ENCODE assay signal across 9 mouse cellular contexts in the genomic region with DNA sequence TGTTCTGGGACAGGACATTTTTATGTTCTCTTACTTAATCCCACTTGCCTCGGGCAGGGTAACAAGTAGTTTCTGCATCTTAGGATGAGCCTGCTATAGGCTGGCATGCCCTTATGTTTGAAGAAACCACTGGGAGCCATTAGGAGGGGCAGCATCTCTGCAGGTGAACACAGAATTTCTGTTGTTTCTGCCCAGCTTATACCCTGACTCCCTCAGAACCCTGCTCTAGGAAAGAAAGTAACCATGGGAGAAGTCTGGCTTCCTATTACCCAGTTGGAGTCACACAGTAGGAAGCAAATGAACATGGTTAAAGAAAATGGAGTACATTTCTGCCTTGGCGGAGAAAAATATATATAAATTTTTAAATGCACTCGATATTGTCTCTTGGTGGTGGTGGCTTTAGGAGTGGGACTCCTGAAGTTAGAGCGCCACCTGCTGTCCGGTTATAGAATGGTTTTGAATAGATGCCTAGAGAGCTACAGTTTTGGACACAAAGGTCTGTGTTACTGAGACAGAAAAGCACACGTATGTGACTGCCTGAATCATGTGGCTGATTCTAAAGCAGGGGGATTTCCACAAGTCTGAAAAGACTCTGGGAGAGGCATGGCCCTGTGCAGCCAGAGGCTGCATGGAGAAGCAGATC. TPM values are rescaled to one million over a fixed set of nuclear protein-coding genes. Genes with fewer than 3 reads are reported as not detected.
DNase-seq lines count a peak whose midpoint lies in the region; ATAC-seq and TF ChIP-seq lines count a peak whose summit lies in the region.
"Had no signal": no experiment of that assay in that cellular context is flagged by ENCODE, and none has a peak within 500 bp of the region (broad histone marks: within the 10 kb centered on the region; RNA-seq: fewer than 3 reads in every experiment).

No protein-coding gene starts in this region.

- no peaks in the 10 kb centered on the region for H3K9me3 ChIP-seq in forebrain, embryonic 11.5 days (ENCODE audit: control insufficient read depth, low read length)
- no peaks in the 10 kb centered on the region for H3K9me3 ChIP-seq in heart, postnatal 0 days (replicated peaks; ENCODE audit: control insufficient read depth, low read length)
- no peaks in the 10 kb centered on the region for H3K9me3 ChIP-seq in liver, embryonic 11.5 days (ENCODE audit: control insufficient read depth, low read length)
- no peaks in the 10 kb centered on the region for H3K9me3 ChIP-seq in neural tube, embryonic 13.5 days

- H3K27me3 ChIP-seq in forebrain, embryonic 11.5 days (ENCODE audit: control insufficient read depth, insufficient read depth, low read length), result no peaks in the 10 kb centered on the region
- no peaks in the 10 kb centered on the region for H3K27me3 ChIP-seq in heart, postnatal 0 days (ENCODE audit: control insufficient read depth, insufficient read depth, low read length)
- no peaks in the 10 kb centered on the region for H3K27me3 ChIP-seq in liver, embryonic 11.5 days (replicated peaks; ENCODE audit: control insufficient read depth, insufficient read depth, low read length)
- H3K27me3 ChIP-seq in neural tube, embryonic 13.5 days, result 0 out of 2 replicates have a peak, but pooled peaks cover 3% of the 10 kb centered on the region

- no peak overlapping the region for H3K4me2 ChIP-seq in forebrain, embryonic 11.5 days (ENCODE audit: low read depth, low read length, severe bottlenecking)
- no peak overlapping the region; the same call in 1 of the 2 replicates for H3K4me2 ChIP-seq in heart, postnatal 0 days (ENCODE audit: low read depth, low read length)
- no peak overlapping the region for H3K4me2 ChIP-seq in liver, embryonic 11.5 days
- H3K4me2 ChIP-seq in neural tube, embryonic 13.5 days, result no peak overlapping the region

- no peaks in the 10 kb centered on the region for H3K36me3 ChIP-seq in forebrain, embryonic 11.5 days (ENCODE audit: control insufficient read depth, insufficient read depth, low read length)
- H3K36me3 ChIP-seq in heart, postnatal 0 days (replicated peaks; ENCODE audit: control insufficient read depth, insufficient read depth, low read length), result no peaks in the 10 kb centered on the region
- no peaks in the 10 kb centered on the region for H3K36me3 ChIP-seq in liver, embryonic 11.5 days (ENCODE audit: control insufficient read depth, insufficient read depth, low read length)
- H3K36me3 ChIP-seq in neural tube, embryonic 13.5 days, result no peaks in the 10 kb centered on the region

- no peak overlapping the region for H3K27ac ChIP-seq in forebrain, embryonic 11.5 days (ENCODE audit: low read depth, low read length)
- H3K27ac ChIP-seq in heart, postnatal 0 days (ENCODE audit: low read depth), result no peak overlapping the region
- no peak overlapping the region for H3K27ac ChIP-seq in liver, embryonic 11.5 days (ENCODE audit: low read depth, low read length)
- 0 out of 2 replicates have a peak overlapping the region, but pooled peaks have one; percentile 9 for H3K27ac ChIP-seq in neural tube, embryonic 13.5 days (replicated peaks)

- no peak overlapping the region for H3K4me3 ChIP-seq in forebrain, embryonic 11.5 days (ENCODE audit: low read depth, low read length)
- no peak overlapping the region for H3K4me3 ChIP-seq in heart, postnatal 0 days (ENCODE audit: low read depth, low read length)
- no peak overlapping the region for H3K4me3 ChIP-seq in liver, embryonic 11.5 days (ENCODE audit: low read depth, low read length)
- H3K4me3 ChIP-seq in neural tube, embryonic 13.5 days, result no peak overlapping the region

- TF ChIP-seq EP300 in heart, postnatal 0 days (IDR thresholded peaks at IDR 0.05; ENCODE audit: low read depth), result no peak

- no peak overlapping the region; the same call in 1 of the 2 replicates for H3K9ac ChIP-seq in forebrain, embryonic 11.5 days (ENCODE audit: low read length)
- no peak overlapping the region for H3K9ac ChIP-seq in heart, postnatal 0 days (replicated peaks; ENCODE audit: low read depth, low read length)
- H3K9ac ChIP-seq in liver, embryonic 11.5 days (ENCODE audit: low read depth, low read length), result no peak overlapping the region
- H3K9ac ChIP-seq in neural tube, embryonic 13.5 days, result no peak overlapping the region

- ATAC-seq in forebrain, embryonic 11.5 days (replicated peaks; ENCODE audit: low FRiP score), result peak; percentile 72
- ATAC-seq in heart, postnatal 0 days (ENCODE audit: insufficient read depth, low read depth), result 0 out of 2 replicates have a peak, but pooled peaks have one; percentile 41
- ATAC-seq in liver, embryonic 11.5 days (replicated peaks; ENCODE audit: low FRiP score), result 0 out of 2 replicates have a peak, but pooled peaks have one; percentile 39
- ATAC-seq in neural tube, embryonic 13.5 days (ENCODE audit: low read depth), result peak; percentile 86; the same call in 1 of the 2 replicates

- 27% methylated on average over 6 of the region's 6 CpGs for WGBS in forebrain, embryonic 11.5 days
- 18% methylated on average over 6 of the region's 6 CpGs for WGBS in heart, postnatal 0 days
- WGBS in liver, embryonic 11.5 days, result 20% methylated on average over 6 of the region's 6 CpGs
- 22% methylated on average over 6 of the region's 6 CpGs for WGBS in neural tube, embryonic 13.5 days

- no peaks in the 10 kb centered on the region; the same call in 1 of the 2 replicates for H3K4me1 ChIP-seq in forebrain, embryonic 11.5 days (replicated peaks; ENCODE audit: control insufficient read depth, insufficient read depth, low read length)
- H3K4me1 ChIP-seq in heart, postnatal 0 days (ENCODE audit: control insufficient read depth, insufficient read depth), result 0 out of 2 replicates have a peak, but pooled peaks cover 4% of the 10 kb centered on the region
- no peaks in the 10 kb centered on the region for H3K4me1 ChIP-seq in liver, embryonic 11.5 days (replicated peaks; ENCODE audit: control insufficient read depth, insufficient read depth, low read length)
- H3K4me1 ChIP-seq in neural tube, embryonic 13.5 days (replicated peaks), result 0 out of 2 replicates have a peak, but pooled peaks cover 13% of the 10 kb centered on the region

- DNase-seq in A20 (ENCODE audit: low read depth, low spot score), result peak; percentile 1
- peak; percentile 60 for DNase-seq in brain, embryonic 18.5 days (ENCODE audit: low read depth, low spot score)
- peak; percentile 83 for DNase-seq in forebrain, embryonic 11.5 days (ENCODE audit: low spot score)
- DNase-seq in heart, postnatal 0 days (ENCODE audit: low spot score), result peak; percentile 72
- peak; percentile 84 for DNase-seq in kidney, postnatal 14 days
- peak; percentile 57 for DNase-seq in liver, embryonic 11.5 days (ENCODE audit: low spot score)
- DNase-seq in thymus, postnatal 14 days, result peak; percentile 45

- TF ChIP-seq CTCF in heart, postnatal 0 days (IDR thresholded peaks at IDR 0.05; ENCODE audit: low read depth), result peak; percentile 78

RNA-seq across cellular contexts. Expression of gene Lrrc30, which starts 47.5 kb away (rescaled TPM):
- polyA plus RNA-seq in forebrain, embryonic 11.5 days (2014; fragmentation: Nextera tagmentation; extraction: Ambion mirVana), result not detected in 2 replicates
- not detected in 2 replicates for total RNA-seq in heart, postnatal 0 days (2014; rRNA removed; ENCODE audit: low replicate concordance)
- polyA plus RNA-seq in heart, postnatal 0 days (2015; fragmentation: Nextera tagmentation; extraction: Ambion mirVana), result 0.11 TPM in 1 of 2 replicates, not detected in the other
- polyA plus RNA-seq in liver, embryonic 11.5 days (2014; fragmentation: Nextera tagmentation; extraction: Ambion mirVana), result not detected in 2 replicates
- polyA plus RNA-seq in neural tube, embryonic 13.5 days (2015; fragmentation: Nextera tagmentation; extraction: Ambion mirVana), result not detected in 2 replicates
- polyA plus RNA-seq: small intestine, adult 2 months had no signal

Comparison
In these comparisons a context has a peak if more than half of its experiments do, and no peak if none do; other contexts are left out.
1. DNase-seq: peak in every context shown above with its lines; median percentile 84 in kidney, postnatal 14 days; 83 in forebrain, embryonic 11.5 days; 72 in heart, postnatal 0 days; 60 in brain, embryonic 18.5 days; 57 in liver, embryonic 11.5 days; 45 in thymus, postnatal 14 days; 1 in A20.